In genomic region chr17:27512619-27513161, GRCm38 (mm10) we compare ENCODE assay signal across 8 mouse cellular contexts. TPM values are rescaled to one million over a fixed set of nuclear protein-coding genes. Genes with fewer than 3 reads are reported as not detected.
DNase-seq lines count a peak whose midpoint lies in the region; ATAC-seq lines count a peak whose summit lies in the region.

No protein-coding gene starts in this region.

- peak; percentile 27; the same call in 1 of the 2 replicates for ATAC-seq in midbrain, embryonic 12.5 days (ENCODE audit: low FRiP score, low read depth)

- peak overlapping the region; percentile 98 for H3K4me2 ChIP-seq in midbrain, embryonic 12.5 days (replicated peaks)

- no peaks in the 10 kb centered on the region for H3K36me3 ChIP-seq in hindbrain, embryonic 10.5 days
- no peaks in the 10 kb centered on the region for H3K36me3 ChIP-seq in midbrain, embryonic 12.5 days

- peak overlapping the region; percentile 89 for H3K27ac ChIP-seq in hindbrain, embryonic 10.5 days
- peak overlapping the region; percentile 75 for H3K27ac ChIP-seq in midbrain, embryonic 12.5 days (replicated peaks)

- peaks cover 85% of the 10 kb centered on the region for H3K4me1 ChIP-seq in hindbrain, embryonic 10.5 days (replicated peaks)
- peaks cover 59% of the 10 kb centered on the region for H3K4me1 ChIP-seq in midbrain, embryonic 12.5 days

- peaks cover 97% of the 10 kb centered on the region for H3K27me3 ChIP-seq in hindbrain, embryonic 10.5 days (ENCODE audit: insufficient read depth, poor library complexity, severe bottlenecking)
- peaks cover 98% of the 10 kb centered on the region for H3K27me3 ChIP-seq in midbrain, embryonic 12.5 days

- H3K4me3 ChIP-seq in hindbrain, embryonic 10.5 days: peak overlapping the region; percentile 67
- H3K4me3 ChIP-seq in midbrain, embryonic 12.5 days: peak overlapping the region; percentile 70

- peak; percentile 50 for DNase-seq in cerebellum, adult 8-10 months
- no peak for DNase-seq in cerebellum, adult 11-12 months
- DNase-seq in retina, postnatal 1 day: peak; percentile 42
- no peak for DNase-seq in retina, embryonic 14.5 days (ENCODE audit: low spot score)
- DNase-seq in hindbrain, embryonic 10.5 days (ENCODE audit: low spot score): peak; percentile 51
- DNase-seq in yolk sac, embryonic 10.5 days (ENCODE audit: low spot score): no peak
- DNase-seq in lung, adult 18-20 months: no peak

- H3K9me3 ChIP-seq in hindbrain, embryonic 10.5 days: no peaks in the 10 kb centered on the region
- H3K9me3 ChIP-seq in midbrain, embryonic 12.5 days: no peaks in the 10 kb centered on the region

- H3K9ac ChIP-seq in midbrain, embryonic 12.5 days (replicated peaks): peak overlapping the region; percentile 85

- WGBS in hindbrain, embryonic 10.5 days: under 1% methylated on average over 78 of the region's 78 CpGs
- WGBS in midbrain, embryonic 12.5 days: 1% methylated on average over 59 of the region's 78 CpGs

RNA-seq across cellular contexts. Expression of gene Grm4, which starts 8.5 kb away (rescaled TPM):
- 2.2 and 4.2 TPM in 2 replicates for polyA plus RNA-seq in hindbrain, embryonic 10.5 days (2016; fragmentation: Nextera tagmentation; extraction: Ambion mirVana)
- 4.2 and 5.7 TPM in 2 replicates for polyA plus RNA-seq in midbrain, embryonic 12.5 days (2016; fragmentation: Nextera tagmentation; extraction: Ambion mirVana)

RNA-seq across cellular contexts. Expression of gene Hmga1, which starts 43.6 kb away (rescaled TPM):
- polyA plus RNA-seq in hindbrain, embryonic 10.5 days (2016; fragmentation: Nextera tagmentation; extraction: Ambion mirVana): 541 and 748 TPM in 2 replicates
- 213 and 215 TPM in 2 replicates for polyA plus RNA-seq in midbrain, embryonic 12.5 days (2016; fragmentation: Nextera tagmentation; extraction: Ambion mirVana)

RNA-seq across cellular contexts. Expression of gene AI413582, which starts 52.9 kb away (rescaled TPM):
- polyA plus RNA-seq in hindbrain, embryonic 10.5 days (2016; fragmentation: Nextera tagmentation; extraction: Ambion mirVana): 19.1 and 23.9 TPM in 2 replicates
- 18.9 and 20.7 TPM in 2 replicates for polyA plus RNA-seq in midbrain, embryonic 12.5 days (2016; fragmentation: Nextera tagmentation; extraction: Ambion mirVana)

Comparison
In these comparisons a context has a peak if more than half of its experiments do, and no peak if none do; other contexts are left out.
1. DNase-seq: peak in cerebellum, adult 8-10 months (single experiment), retina, postnatal 1 day (single experiment) and hindbrain, embryonic 10.5 days (single experiment); none in cerebellum, adult 11-12 months (single experiment), retina, embryonic 14.5 days (single experiment), yolk sac, embryonic 10.5 days (single experiment) and lung, adult 18-20 months (0 of 2).